Mouse (Mus musculus) cerebellum, adult 18-20 months (tissue): ENCODE data around the gene AC141477.1.

Source experiments
- DNase-seq, 2 experiments: peaks; one replicate each; pipeline ENCODE4 v3.0.0; 2021

Gene AC141477.1

GRCm38 (mm10) chr10:76440281-76440680 lies at the start of gene AC141477.1:
Gene AC141477.1 (minus strand): TSS chr10:76440444.
- no peak for DNase-seq

GRCm38 (mm10) chr10:76489205-76489604 lies 49.0 kb upstream of the AC141477.1 start:
- no peak for DNase-seq

DNA sequence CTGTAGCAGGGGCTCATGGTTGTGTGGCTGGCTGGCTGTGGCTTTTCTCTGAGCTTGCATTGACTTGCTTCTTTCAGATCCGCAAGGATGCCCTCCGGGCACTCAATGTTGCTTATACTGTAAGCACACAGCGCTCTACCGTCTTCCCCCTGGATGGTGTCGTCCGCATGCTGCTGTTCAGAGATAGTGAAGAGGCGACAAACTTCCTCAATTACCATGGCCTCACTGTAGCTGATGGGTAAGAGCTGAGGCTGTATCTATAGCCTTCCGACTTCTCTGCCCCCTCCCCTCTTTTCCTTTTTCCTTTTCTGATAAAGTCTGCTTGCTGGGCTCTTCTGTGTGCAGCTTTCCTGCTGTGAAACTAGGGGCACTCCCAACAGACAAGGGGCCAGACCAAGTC lies 48.0 kb upstream of the AC141477.1 start:
- no peak for DNase-seq

DNA sequence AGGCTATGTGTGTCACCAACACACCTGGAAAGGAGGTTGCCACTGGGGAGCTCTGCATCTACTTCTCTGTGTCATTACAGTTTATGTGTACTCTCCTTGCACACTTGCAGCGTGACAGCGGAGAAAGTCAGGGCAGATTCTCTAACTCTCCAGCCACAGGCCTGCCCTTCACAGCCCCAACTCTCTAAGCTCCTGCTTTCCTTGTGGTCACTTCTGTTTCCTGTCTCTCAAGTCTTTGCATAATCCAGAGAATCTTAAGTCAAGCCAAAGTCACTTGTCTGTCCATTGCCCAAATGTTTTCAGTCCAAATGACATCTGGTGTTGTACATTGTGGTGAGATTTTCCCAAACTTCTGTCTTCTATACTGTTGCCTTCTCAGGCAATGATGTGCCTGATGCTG lies 46.1 kb upstream of the AC141477.1 start:
- no peak for DNase-seq

GRCm38 (mm10) chr10:76481480-76481879 lies 41.2 kb upstream of the AC141477.1 start:
- DNase-seq: no peak

DNA sequence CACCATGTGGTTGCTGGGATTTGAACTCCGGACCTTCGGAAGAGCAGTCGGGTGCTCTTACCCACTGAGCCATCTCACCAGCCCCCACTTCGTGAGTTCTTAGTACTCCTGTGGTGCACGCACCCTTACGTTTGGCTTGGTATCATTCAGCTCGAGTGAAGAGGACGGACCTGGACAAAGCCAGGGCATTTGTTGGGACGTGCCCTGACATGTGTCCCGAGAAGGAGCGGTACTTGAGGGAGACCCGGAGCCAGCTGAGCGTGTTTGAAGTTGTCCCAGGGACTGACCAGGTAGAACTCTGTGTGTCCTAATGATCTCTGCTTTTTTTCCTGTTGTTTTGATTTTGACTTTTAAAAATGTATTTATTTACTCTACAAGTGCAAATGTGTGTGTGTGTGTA lies 40.6 kb upstream of the AC141477.1 start:
- no peak for DNase-seq

GRCm38 (mm10) chr10:76473759-76474158 lies 33.5 kb upstream of the AC141477.1 start:
- no peak for DNase-seq

- DNase-seq: peak; percentile 81 to 91
Observed at GRCm38 (mm10) chr10:76468203-76469162, 28.2 kb upstream of the AC141477.1 start, which contains the start of the genes Mcm3ap and Ybey. Gene Mcm3ap (plus strand): TSS chr10:76468927. Gene Ybey (minus strand): TSS chr10:76469114.

DNA sequence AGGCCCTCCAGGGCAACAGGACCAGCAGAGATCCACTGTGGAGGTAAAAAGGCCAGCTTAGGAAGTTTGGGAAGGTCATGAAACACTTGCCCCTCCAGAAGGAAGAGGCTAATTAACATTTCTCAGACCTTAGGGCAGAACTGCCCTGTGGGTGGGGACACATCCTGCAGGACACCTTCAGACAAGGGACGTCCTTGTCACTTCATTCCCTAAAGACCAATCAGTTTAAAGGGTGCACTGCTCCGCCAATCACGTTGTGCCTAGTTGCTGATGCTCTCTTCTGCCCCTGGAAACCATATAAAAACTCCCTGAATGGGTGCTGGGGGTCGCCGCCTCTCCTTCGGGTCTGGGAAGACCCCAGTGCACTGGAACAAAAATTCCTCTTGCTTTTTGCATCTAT lies 22.5 kb upstream of the AC141477.1 start:
- no peak for DNase-seq

- no peak for DNase-seq
Observed at GRCm38 (mm10) chr10:76462312-76462711, 22.1 kb upstream of the AC141477.1 start.

DNA sequence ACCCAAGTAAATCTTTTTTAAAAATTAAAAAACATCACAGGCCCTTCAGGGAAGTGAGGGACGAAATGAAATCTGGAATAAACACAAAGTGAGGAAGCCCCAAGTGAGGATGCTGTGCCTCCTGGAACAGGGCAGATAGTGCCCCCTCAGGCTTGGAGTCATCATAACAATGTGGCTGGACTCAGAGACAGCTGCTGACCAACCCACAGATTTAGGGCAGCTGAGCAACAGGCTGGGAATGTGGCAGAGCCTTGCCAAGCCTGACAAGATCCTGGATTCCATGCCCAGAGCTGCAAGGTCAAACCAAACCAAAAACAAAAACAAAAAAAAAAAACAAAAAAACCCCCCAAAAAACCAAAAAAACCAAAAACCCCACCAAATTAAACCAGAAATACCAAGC lies 21.0 kb upstream of the AC141477.1 start:
- DNase-seq: no peak

DNA sequence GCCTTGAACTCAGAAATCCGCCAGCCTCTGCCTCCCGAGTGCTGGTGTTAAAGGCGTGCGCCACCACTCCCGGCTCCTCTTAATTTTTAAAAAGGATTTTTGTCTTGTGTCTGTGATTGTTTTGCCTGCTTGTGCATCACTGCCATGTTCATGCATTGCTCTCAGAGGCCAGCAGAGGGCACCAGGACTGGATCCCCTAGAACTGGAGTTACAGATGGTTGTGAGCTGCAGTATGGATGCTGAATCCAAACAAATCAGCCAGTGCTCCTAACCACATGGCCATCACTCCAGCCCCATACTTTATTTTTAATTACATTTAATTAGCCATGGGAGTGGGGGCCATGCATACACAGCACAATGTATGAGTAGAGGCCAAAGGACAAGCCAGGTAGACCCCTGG lies 15.0 kb upstream of the AC141477.1 start:
- DNase-seq: peak; percentile 51 to 53

DNA sequence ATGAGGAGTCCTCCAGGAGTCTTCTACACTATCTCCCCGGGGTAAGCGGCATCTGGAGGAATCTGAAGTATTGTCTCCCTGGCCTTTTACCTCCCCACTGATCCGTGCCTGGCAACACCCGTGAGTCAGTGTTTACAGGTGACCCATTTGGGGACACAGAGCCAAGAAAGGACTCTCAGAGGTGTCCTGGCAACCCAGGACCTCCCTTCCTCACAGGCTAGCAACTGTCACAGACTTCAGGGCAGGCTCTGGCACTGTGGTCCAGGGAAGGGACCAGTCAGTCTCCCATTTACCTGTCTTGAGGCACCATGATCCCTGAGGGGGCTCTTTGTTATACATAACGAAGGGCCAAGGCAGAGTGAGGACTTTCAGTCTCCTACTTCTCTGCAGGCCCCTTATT lies 8.6 kb upstream of the AC141477.1 start, which contains the start of gene 2610028H24Rik:
Gene 2610028H24Rik, plus strand, starts transcription at position 231 of the 400 bp plus-strand sequence.
- no peak for DNase-seq

DNA sequence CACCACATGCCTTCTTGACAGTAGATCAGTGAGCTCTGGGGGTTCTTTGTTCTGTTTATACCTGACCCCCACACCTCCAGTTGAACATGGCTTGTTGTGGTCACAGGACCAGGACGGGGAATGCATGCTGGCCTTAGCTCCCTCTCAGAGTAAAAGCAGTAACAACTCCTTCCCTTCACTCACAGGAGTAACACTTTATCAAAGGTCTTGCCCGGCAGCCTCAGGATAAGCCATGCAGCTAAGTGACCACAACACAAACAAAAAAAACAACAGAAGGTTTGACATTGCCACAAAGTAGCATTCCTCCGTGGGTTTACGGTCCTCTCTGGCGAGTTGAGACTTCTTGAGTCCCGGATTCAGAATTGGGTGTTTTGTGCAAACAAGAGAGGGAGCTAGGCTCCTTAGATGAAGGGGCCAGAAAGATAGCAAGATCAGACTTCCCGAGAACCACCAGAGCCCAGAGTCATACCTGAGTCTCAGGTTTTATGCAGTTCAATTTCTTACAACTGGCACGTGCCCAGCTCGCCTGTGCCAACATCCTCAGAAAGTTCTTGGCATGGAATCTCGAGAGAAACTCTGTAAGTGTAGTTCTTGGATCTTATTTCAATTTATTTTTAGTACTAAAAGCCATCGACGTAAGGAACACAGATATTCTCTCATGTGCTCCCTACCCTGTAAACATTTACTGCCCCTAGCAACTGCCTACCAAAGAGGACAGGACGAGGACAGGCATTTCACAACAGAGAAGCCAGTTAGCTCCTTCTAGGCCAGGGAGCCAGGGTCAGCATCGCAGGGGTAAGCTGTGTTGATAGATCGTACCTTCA lies 7.4 kb upstream of the AC141477.1 start:
- no peak for DNase-seq

- DNase-seq: no peak
Observed at GRCm38 (mm10) chr10:76445996-76446681, 5.9 kb upstream of the AC141477.1 start.

DNA sequence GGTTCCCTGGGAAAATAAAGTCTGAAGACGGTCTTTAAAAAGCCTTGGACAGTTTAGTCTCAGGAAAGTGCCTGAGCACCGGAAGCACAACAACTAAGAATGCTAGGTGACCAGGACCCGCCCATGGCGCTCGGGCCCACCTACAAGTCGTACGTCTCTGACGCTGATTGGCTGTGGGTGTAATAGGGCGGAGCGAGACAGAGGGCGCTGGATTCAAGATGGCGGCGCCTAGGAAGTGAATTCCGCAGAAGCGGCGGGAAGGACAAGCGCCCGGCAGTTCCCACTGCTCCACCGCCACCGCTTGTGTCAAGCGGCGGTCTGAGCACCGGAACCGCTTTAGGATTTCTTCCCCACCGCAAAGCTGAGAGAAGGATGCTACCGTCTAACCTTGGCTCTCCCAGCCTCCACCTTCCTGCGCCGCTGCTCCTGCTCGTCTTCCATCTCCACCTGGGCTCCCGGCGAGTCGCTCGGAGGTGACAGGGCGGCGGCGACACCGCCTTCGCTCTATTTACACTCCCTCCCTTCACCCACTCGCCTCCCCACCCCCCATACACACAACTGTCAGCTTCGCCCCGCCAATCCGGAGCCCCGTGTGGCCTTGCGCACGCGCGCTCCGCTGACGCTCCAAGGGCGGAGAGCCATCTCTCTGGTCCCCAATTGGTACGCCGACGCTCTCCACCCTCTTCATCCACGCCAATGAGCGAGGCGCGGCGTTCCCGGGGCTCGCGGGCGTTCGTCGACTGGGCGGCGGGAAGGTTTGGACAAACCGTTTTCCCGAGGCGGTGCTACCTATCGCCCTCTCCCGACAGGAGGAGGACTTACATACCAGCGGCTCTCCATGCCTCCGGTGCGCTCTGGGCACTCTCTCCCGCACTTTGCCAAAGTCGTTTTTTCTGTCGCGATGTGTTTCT lies 2.2 kb upstream of the AC141477.1 start, which contains the start of gene Pcnt:
Gene Pcnt, minus strand, starts transcription at position 609 of the 911 bp plus-strand sequence.
- peak; percentile 96 to 99 for DNase-seq

GRCm38 (mm10) chr10:76439107-76439890 lies 945 bp downstream of the AC141477.1 start:
- DNase-seq: no peak

- DNase-seq: no peak
Observed at GRCm38 (mm10) chr10:76433925-76434324, 6.3 kb downstream of the AC141477.1 start.

GRCm38 (mm10) chr10:76425674-76426073 lies 14.6 kb downstream of the AC141477.1 start:
- no peak for DNase-seq

- DNase-seq: peak; percentile 79 to 82
Observed at GRCm38 (mm10) chr10:76416811-76417210, 23.4 kb downstream of the AC141477.1 start.

DNA sequence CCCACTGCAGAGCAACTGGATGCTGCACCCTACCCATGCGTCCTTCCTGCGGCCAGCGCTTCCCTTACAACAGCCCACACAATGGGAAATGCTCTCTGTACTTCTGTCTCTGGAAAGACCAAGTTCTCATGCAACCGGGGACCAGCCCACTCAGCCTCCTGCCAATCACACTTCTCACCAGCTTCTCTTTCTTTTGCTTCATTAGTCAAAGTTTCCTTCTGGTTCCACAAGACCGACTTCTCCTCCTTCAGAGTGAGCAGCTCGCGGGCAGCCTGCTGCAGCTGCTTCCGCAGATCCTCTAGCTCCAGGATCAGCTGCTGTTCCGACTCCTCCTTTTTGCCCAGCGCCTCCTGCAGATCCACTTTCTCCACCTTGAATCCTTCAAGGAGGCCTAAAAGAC lies 31.7 kb downstream of the AC141477.1 start:
- no peak for DNase-seq
